Mouse (Mus musculus): ENCODE measurements around the gene Tmem120a. TPM values are rescaled to one million over a fixed set of nuclear protein-coding genes. Genes with fewer than 3 reads are reported as not detected.

The Tmem120a gene
- polyA plus RNA-seq, 1 experiment from 2014 or later = 46.1 TPM

- ATAC-seq (replicated peaks; ENCODE audit: low FRiP score) (no peak), DNase-seq (ENCODE audit: low spot score) (no peak)
- Histone ChIP-seq H3K4me3 (ENCODE audit: low read depth, low read length) (no peak overlapping the region), H3K9ac (ENCODE audit: low read length) (no peak overlapping the region), H3K27me3 (ENCODE audit: control insufficient read depth, insufficient read depth, low read length) (no peaks in the 10 kb centered on the region), H3K4me2 (ENCODE audit: low read depth, low read length, severe bottlenecking) (no peak overlapping the region), H3K9me3 (ENCODE audit: control insufficient read depth, low read length) (no peaks in the 10 kb centered on the region), H3K4me1 (replicated peaks; ENCODE audit: control insufficient read depth, insufficient read depth, low read length) (peaks cover 26% of the 10 kb centered on the region), H3K27ac (ENCODE audit: low read depth, low read length) (no peak overlapping the region), H3K36me3 (ENCODE audit: control insufficient read depth, insufficient read depth, low read length) (no peaks in the 10 kb centered on the region; the same call in 1 of the 2 replicates)
- 91% methylated on average over 11 of the region's 11 CpGs for WGBS
Measured at GRCm38 (mm10) chr5:135722121-135722520, 22.1 kb downstream of the Tmem120a start.

- Histone ChIP-seq H3K36me3 (ENCODE audit: control insufficient read depth, insufficient read depth, low read length) (no peaks in the 10 kb centered on the region; the same call in 1 of the 2 replicates), H3K9ac (ENCODE audit: low read length) (no peak overlapping the region), H3K27ac (ENCODE audit: low read depth, low read length) (no peak overlapping the region), H3K4me3 (ENCODE audit: low read depth, low read length) (no peak overlapping the region), H3K4me2 (ENCODE audit: low read depth, low read length, severe bottlenecking) (no peak overlapping the region), H3K27me3 (ENCODE audit: control insufficient read depth, insufficient read depth, low read length) (no peaks in the 10 kb centered on the region), H3K9me3 (ENCODE audit: control insufficient read depth, low read length) (no peaks in the 10 kb centered on the region), H3K4me1 (replicated peaks; ENCODE audit: control insufficient read depth, insufficient read depth, low read length) (peaks cover 18% of the 10 kb centered on the region)
- DNase-seq (ENCODE audit: low spot score) = no peak
- 92% methylated on average over 8 of the region's 8 CpGs for WGBS
- no peak for ATAC-seq (replicated peaks; ENCODE audit: low FRiP score)
Measured at GRCm38 (mm10) chr5:135721076-135721475, 23.2 kb downstream of the Tmem120a start.

GRCm38 (mm10) chr5:135720121-135720520 is 24.1 kb downstream of the Tmem120a start:
- Histone ChIP-seq H3K4me3 (ENCODE audit: low read depth, low read length) (no peak overlapping the region), H3K36me3 (ENCODE audit: control insufficient read depth, insufficient read depth, low read length) (no peaks in the 10 kb centered on the region; the same call in 1 of the 2 replicates), H3K4me2 (ENCODE audit: low read depth, low read length, severe bottlenecking) (no peak overlapping the region), H3K9ac (ENCODE audit: low read length) (no peak overlapping the region), H3K27me3 (ENCODE audit: control insufficient read depth, insufficient read depth, low read length) (no peaks in the 10 kb centered on the region), H3K9me3 (ENCODE audit: control insufficient read depth, low read length) (no peaks in the 10 kb centered on the region), H3K4me1 (replicated peaks; ENCODE audit: control insufficient read depth, insufficient read depth, low read length) (peaks cover 13% of the 10 kb centered on the region), H3K27ac (ENCODE audit: low read depth, low read length) (no peak overlapping the region)
- 92% methylated on average over 3 of the region's 3 CpGs for WGBS
- ATAC-seq (replicated peaks; ENCODE audit: low FRiP score) = no peak
- no peak for DNase-seq (ENCODE audit: low spot score)

- H3K36me3 ChIP-seq (ENCODE audit: control insufficient read depth, insufficient read depth, low read length) = no peaks in the 10 kb centered on the region; the same call in 1 of the 2 replicates
- H3K27me3 ChIP-seq (ENCODE audit: control insufficient read depth, insufficient read depth, low read length) = no peaks in the 10 kb centered on the region
- H3K4me3 ChIP-seq (ENCODE audit: low read depth, low read length) = no peak overlapping the region
- no peaks in the 10 kb centered on the region for H3K9me3 ChIP-seq (ENCODE audit: control insufficient read depth, low read length)
- H3K4me2 ChIP-seq (ENCODE audit: low read depth, low read length, severe bottlenecking) = no peak overlapping the region
- H3K9ac ChIP-seq (ENCODE audit: low read length) = no peak overlapping the region
- ATAC-seq (replicated peaks; ENCODE audit: low FRiP score) (no peak), DNase-seq (ENCODE audit: low spot score) (no peak)
- H3K27ac ChIP-seq (ENCODE audit: low read depth, low read length) = no peak overlapping the region
- H3K4me1 ChIP-seq (replicated peaks; ENCODE audit: control insufficient read depth, insufficient read depth, low read length) = peaks cover 8% of the 10 kb centered on the region
- 89% methylated on average over 10 of the region's 10 CpGs for WGBS
Measured at GRCm38 (mm10) chr5:135719586-135720120, 24.6 kb downstream of the Tmem120a start.

- no peak overlapping the region for H3K9ac ChIP-seq (ENCODE audit: low read length)
- DNase-seq (ENCODE audit: low spot score) = no peak
- WGBS = 55% methylated on average over 10 of the region's 10 CpGs
Measured at GRCm38 (mm10) chr5:135715624-135716023, 28.6 kb downstream of the Tmem120a start.

GRCm38 (mm10) chr5:135713441-135714218 is 30.6 kb downstream of the Tmem120a start:
- no peaks in the 10 kb centered on the region for H3K4me1 ChIP-seq (replicated peaks; ENCODE audit: control insufficient read depth, insufficient read depth, low read length)
- H3K27ac ChIP-seq (ENCODE audit: low read depth, low read length) = no peak overlapping the region
- DNase-seq (ENCODE audit: low spot score) (no peak), ATAC-seq (replicated peaks; ENCODE audit: low FRiP score) (no peak)
- no peaks in the 10 kb centered on the region for H3K27me3 ChIP-seq (ENCODE audit: control insufficient read depth, insufficient read depth, low read length)
- no peak overlapping the region for H3K9ac ChIP-seq (ENCODE audit: low read length)
- no peaks in the 10 kb centered on the region for H3K9me3 ChIP-seq (ENCODE audit: control insufficient read depth, low read length)
- no peak overlapping the region for H3K4me3 ChIP-seq (ENCODE audit: low read depth, low read length)
- H3K36me3 ChIP-seq (ENCODE audit: control insufficient read depth, insufficient read depth, low read length) = no peaks in the 10 kb centered on the region; the same call in 1 of the 2 replicates
- WGBS = 85% methylated on average over 16 of the region's 16 CpGs
- H3K4me2 ChIP-seq (ENCODE audit: low read depth, low read length, severe bottlenecking) = no peak overlapping the region

More at GRCm38 (mm10) chr5:135715624-135716023, 28.6 kb downstream of the Tmem120a start:
- no peaks in the 10 kb centered on the region for H3K9me3 ChIP-seq (ENCODE audit: control insufficient read depth, low read length)
- no peak overlapping the region for H3K4me2 ChIP-seq (ENCODE audit: low read depth, low read length, severe bottlenecking)
- no peaks in the 10 kb centered on the region; the same call in 1 of the 2 replicates for H3K36me3 ChIP-seq (ENCODE audit: control insufficient read depth, insufficient read depth, low read length)
- H3K27me3 ChIP-seq (ENCODE audit: control insufficient read depth, insufficient read depth, low read length) = no peaks in the 10 kb centered on the region
- no peaks in the 10 kb centered on the region for H3K4me1 ChIP-seq (replicated peaks; ENCODE audit: control insufficient read depth, insufficient read depth, low read length)
- H3K4me3 ChIP-seq (ENCODE audit: low read depth, low read length) = no peak overlapping the region
- no peak for ATAC-seq (replicated peaks; ENCODE audit: low FRiP score)
- H3K27ac ChIP-seq (ENCODE audit: low read depth, low read length) = no peak overlapping the region

GRCm38 (mm10) chr5:135712803-135713202 is 31.4 kb downstream of the Tmem120a start:
- no peak overlapping the region for H3K4me2 ChIP-seq (ENCODE audit: low read depth, low read length, severe bottlenecking)
- no peaks in the 10 kb centered on the region for H3K4me1 ChIP-seq (replicated peaks; ENCODE audit: control insufficient read depth, insufficient read depth, low read length)
- H3K9ac ChIP-seq (ENCODE audit: low read length) = no peak overlapping the region
- H3K36me3 ChIP-seq (ENCODE audit: control insufficient read depth, insufficient read depth, low read length) = no peaks in the 10 kb centered on the region; the same call in 1 of the 2 replicates
- H3K4me3 ChIP-seq (ENCODE audit: low read depth, low read length) = no peak overlapping the region
- ATAC-seq (replicated peaks; ENCODE audit: low FRiP score) (no peak), DNase-seq (ENCODE audit: low spot score) (no peak)
- no peaks in the 10 kb centered on the region for H3K9me3 ChIP-seq (ENCODE audit: control insufficient read depth, low read length)
- no peaks in the 10 kb centered on the region for H3K27me3 ChIP-seq (ENCODE audit: control insufficient read depth, insufficient read depth, low read length)
- 83% methylated on average over 4 of the region's 4 CpGs for WGBS
- no peak overlapping the region for H3K27ac ChIP-seq (ENCODE audit: low read depth, low read length)

- DNase-seq (ENCODE audit: low spot score) = no peak
- Histone ChIP-seq H3K9me3 (ENCODE audit: control insufficient read depth, low read length) (no peaks in the 10 kb centered on the region), H3K9ac (ENCODE audit: low read length) (no peak overlapping the region), H3K4me2 (ENCODE audit: low read depth, low read length, severe bottlenecking) (no peak overlapping the region), H3K4me1 (replicated peaks; ENCODE audit: control insufficient read depth, insufficient read depth, low read length) (no peaks in the 10 kb centered on the region), H3K36me3 (ENCODE audit: control insufficient read depth, insufficient read depth, low read length) (peaks cover 2% of the 10 kb centered on the region; the same call in 1 of the 2 replicates), H3K4me3 (ENCODE audit: low read depth, low read length) (no peak overlapping the region), H3K27ac (ENCODE audit: low read depth, low read length) (no peak overlapping the region), H3K27me3 (ENCODE audit: control insufficient read depth, insufficient read depth, low read length) (no peaks in the 10 kb centered on the region)
- WGBS = 91% methylated on average over 13 of the region's 13 CpGs
- ATAC-seq (replicated peaks; ENCODE audit: low FRiP score) = no peak
Measured at GRCm38 (mm10) chr5:135711582-135712355, 32.5 kb downstream of the Tmem120a start.
